Mouse (Mus musculus): ENCODE measurements around the gene Rptn. TPM values are rescaled to one million over a fixed set of nuclear protein-coding genes. Genes with fewer than 3 reads are reported as not detected.

Gene Rptn
- polyA plus RNA-seq, 1 experiment, result not detected

- Histone ChIP-seq H3K79me2 (ENCODE audit: control insufficient read depth, insufficient read depth) (no peaks in the 10 kb centered on the region), H3ac (ENCODE audit: control insufficient read depth, insufficient read length, low read depth) (no peak overlapping the region), H3K4me3 (ENCODE audit: insufficient read depth, poor library complexity, severe bottlenecking) (no peak overlapping the region), H3K36me3 (ENCODE audit: control insufficient read depth, insufficient read depth) (no peaks in the 10 kb centered on the region), H3K27me3 (ENCODE audit: control insufficient read depth, insufficient read depth, insufficient read length) (peaks cover 5% of the 10 kb centered on the region), H3K79me3 (ENCODE audit: low read depth) (no peaks in the 10 kb centered on the region)
- TF ChIP-seq FOSL1 (IDR thresholded peaks at IDR 0.05; ENCODE audit: insufficient read depth, low read length, poor library complexity, severe bottlenecking), result no peak
- no peak for TF ChIP-seq MYOG (IDR thresholded peaks at IDR 0.05; ENCODE audit: control insufficient read depth, extremely low read depth, insufficient read length)
- no peak for TF ChIP-seq MYOD1 (IDR thresholded peaks at IDR 0.05; ENCODE audit: control insufficient read depth, insufficient read length, low read depth)
- no peak for TF ChIP-seq CTCF (IDR thresholded peaks at IDR 0.05; ENCODE audit: control insufficient read depth, insufficient read depth, insufficient read length)
- no peak for TF ChIP-seq CEBPB (IDR thresholded peaks at IDR 0.05; ENCODE audit: low read depth)
- no peak for TF ChIP-seq USF1 (IDR thresholded peaks at IDR 0.05; ENCODE audit: low read depth)
- no peak for TF ChIP-seq MAX (IDR thresholded peaks at IDR 0.05)
Measured at GRCm38 (mm10) chr3:93368171-93368570, 25.3 kb upstream of the Rptn start.

GRCm38 (mm10) chr3:93373416-93373815, 20.1 kb upstream of the Rptn start:
- Histone ChIP-seq H3K27me3 (ENCODE audit: control insufficient read depth, insufficient read depth, insufficient read length) (no peaks in the 10 kb centered on the region), H3K79me2 (ENCODE audit: control insufficient read depth, insufficient read depth) (no peaks in the 10 kb centered on the region), H3K36me3 (ENCODE audit: control insufficient read depth, insufficient read depth) (no peaks in the 10 kb centered on the region), H3K4me3 (ENCODE audit: insufficient read depth, poor library complexity, severe bottlenecking) (no peak overlapping the region), H3K79me3 (ENCODE audit: low read depth) (no peaks in the 10 kb centered on the region), H3ac (ENCODE audit: control insufficient read depth, insufficient read length, low read depth) (no peak overlapping the region)
- TF ChIP-seq CEBPB (IDR thresholded peaks at IDR 0.05; ENCODE audit: low read depth) (no peak), FOSL1 (IDR thresholded peaks at IDR 0.05; ENCODE audit: insufficient read depth, low read length, poor library complexity, severe bottlenecking) (no peak), MYOD1 (IDR thresholded peaks at IDR 0.05; ENCODE audit: control insufficient read depth, insufficient read length, low read depth) (no peak), USF1 (IDR thresholded peaks at IDR 0.05; ENCODE audit: low read depth) (no peak), MYOG (IDR thresholded peaks at IDR 0.05; ENCODE audit: control insufficient read depth, extremely low read depth, insufficient read length) (no peak), CTCF (IDR thresholded peaks at IDR 0.05; ENCODE audit: control insufficient read depth, insufficient read depth, insufficient read length) (no peak), MAX (IDR thresholded peaks at IDR 0.05) (no peak)

GRCm38 (mm10) chr3:93375196-93375595, 18.3 kb upstream of the Rptn start:
- Histone ChIP-seq H3K79me2 (ENCODE audit: control insufficient read depth, insufficient read depth) (no peaks in the 10 kb centered on the region), H3K4me3 (ENCODE audit: insufficient read depth, poor library complexity, severe bottlenecking) (no peak overlapping the region), H3K27me3 (ENCODE audit: control insufficient read depth, insufficient read depth, insufficient read length) (no peaks in the 10 kb centered on the region), H3K79me3 (ENCODE audit: low read depth) (no peaks in the 10 kb centered on the region), H3ac (ENCODE audit: control insufficient read depth, insufficient read length, low read depth) (no peak overlapping the region), H3K36me3 (ENCODE audit: control insufficient read depth, insufficient read depth) (no peaks in the 10 kb centered on the region)
- no peak for TF ChIP-seq MYOD1 (IDR thresholded peaks at IDR 0.05; ENCODE audit: control insufficient read depth, insufficient read length, low read depth)
- TF ChIP-seq CTCF (IDR thresholded peaks at IDR 0.05; ENCODE audit: control insufficient read depth, insufficient read depth, insufficient read length), result no peak
- TF ChIP-seq CEBPB (IDR thresholded peaks at IDR 0.05; ENCODE audit: low read depth), result no peak
- TF ChIP-seq FOSL1 (IDR thresholded peaks at IDR 0.05; ENCODE audit: insufficient read depth, low read length, poor library complexity, severe bottlenecking), result no peak
- TF ChIP-seq MAX (IDR thresholded peaks at IDR 0.05), result no peak
- TF ChIP-seq USF1 (IDR thresholded peaks at IDR 0.05; ENCODE audit: low read depth), result no peak
- no peak for TF ChIP-seq MYOG (IDR thresholded peaks at IDR 0.05; ENCODE audit: control insufficient read depth, extremely low read depth, insufficient read length)

GRCm38 (mm10) chr3:93375601-93376000, 17.9 kb upstream of the Rptn start:
- Histone ChIP-seq H3K27me3 (ENCODE audit: control insufficient read depth, insufficient read depth, insufficient read length) (no peaks in the 10 kb centered on the region), H3K79me2 (ENCODE audit: control insufficient read depth, insufficient read depth) (no peaks in the 10 kb centered on the region), H3ac (ENCODE audit: control insufficient read depth, insufficient read length, low read depth) (no peak overlapping the region), H3K36me3 (ENCODE audit: control insufficient read depth, insufficient read depth) (no peaks in the 10 kb centered on the region), H3K79me3 (ENCODE audit: low read depth) (no peaks in the 10 kb centered on the region), H3K4me3 (ENCODE audit: insufficient read depth, poor library complexity, severe bottlenecking) (no peak overlapping the region)
- TF ChIP-seq FOSL1 (IDR thresholded peaks at IDR 0.05; ENCODE audit: insufficient read depth, low read length, poor library complexity, severe bottlenecking) (no peak), MYOD1 (IDR thresholded peaks at IDR 0.05; ENCODE audit: control insufficient read depth, insufficient read length, low read depth) (no peak), MAX (IDR thresholded peaks at IDR 0.05) (no peak), CEBPB (IDR thresholded peaks at IDR 0.05; ENCODE audit: low read depth) (no peak), MYOG (IDR thresholded peaks at IDR 0.05; ENCODE audit: control insufficient read depth, extremely low read depth, insufficient read length) (no peak), CTCF (IDR thresholded peaks at IDR 0.05; ENCODE audit: control insufficient read depth, insufficient read depth, insufficient read length) (no peak), USF1 (IDR thresholded peaks at IDR 0.05; ENCODE audit: low read depth) (no peak)

- Histone ChIP-seq H3K79me2 (ENCODE audit: control insufficient read depth, insufficient read depth) (no peaks in the 10 kb centered on the region), H3K36me3 (ENCODE audit: control insufficient read depth, insufficient read depth) (no peaks in the 10 kb centered on the region), H3K4me3 (ENCODE audit: insufficient read depth, poor library complexity, severe bottlenecking) (no peak overlapping the region), H3K79me3 (ENCODE audit: low read depth) (no peaks in the 10 kb centered on the region), H3ac (ENCODE audit: control insufficient read depth, insufficient read length, low read depth) (no peak overlapping the region), H3K27me3 (ENCODE audit: control insufficient read depth, insufficient read depth, insufficient read length) (no peaks in the 10 kb centered on the region)
- TF ChIP-seq MYOD1 (IDR thresholded peaks at IDR 0.05; ENCODE audit: control insufficient read depth, insufficient read length, low read depth) (no peak), MYOG (IDR thresholded peaks at IDR 0.05; ENCODE audit: control insufficient read depth, extremely low read depth, insufficient read length) (no peak), USF1 (IDR thresholded peaks at IDR 0.05; ENCODE audit: low read depth) (no peak)
Measured at GRCm38 (mm10) chr3:93378146-93378545, 15.4 kb upstream of the Rptn start.

GRCm38 (mm10) chr3:93403936-93404335, 10.4 kb downstream of the Rptn start:
- Histone ChIP-seq H3K79me2 (ENCODE audit: control insufficient read depth, insufficient read depth) (no peaks in the 10 kb centered on the region), H3K79me3 (ENCODE audit: low read depth) (no peaks in the 10 kb centered on the region), H3K36me3 (ENCODE audit: control insufficient read depth, insufficient read depth) (no peaks in the 10 kb centered on the region), H3K27me3 (ENCODE audit: control insufficient read depth, insufficient read depth, insufficient read length) (peaks cover 3% of the 10 kb centered on the region), H3ac (ENCODE audit: control insufficient read depth, insufficient read length, low read depth) (no peak overlapping the region), H3K4me3 (ENCODE audit: insufficient read depth, poor library complexity, severe bottlenecking) (no peak overlapping the region)
- TF ChIP-seq MYOD1 (IDR thresholded peaks at IDR 0.05; ENCODE audit: control insufficient read depth, insufficient read length, low read depth) (no peak), MAX (IDR thresholded peaks at IDR 0.05) (no peak), MYOG (IDR thresholded peaks at IDR 0.05; ENCODE audit: control insufficient read depth, extremely low read depth, insufficient read length) (no peak), CTCF (IDR thresholded peaks at IDR 0.05; ENCODE audit: control insufficient read depth, insufficient read depth, insufficient read length) (no peak), FOSL1 (IDR thresholded peaks at IDR 0.05; ENCODE audit: insufficient read depth, low read length, poor library complexity, severe bottlenecking) (no peak), CEBPB (IDR thresholded peaks at IDR 0.05; ENCODE audit: low read depth) (no peak), USF1 (IDR thresholded peaks at IDR 0.05; ENCODE audit: low read depth) (no peak)

Data from C2C12 (cell line).